17 mouse cellular contexts compared by ENCODE assay signal in the genomic region with DNA sequence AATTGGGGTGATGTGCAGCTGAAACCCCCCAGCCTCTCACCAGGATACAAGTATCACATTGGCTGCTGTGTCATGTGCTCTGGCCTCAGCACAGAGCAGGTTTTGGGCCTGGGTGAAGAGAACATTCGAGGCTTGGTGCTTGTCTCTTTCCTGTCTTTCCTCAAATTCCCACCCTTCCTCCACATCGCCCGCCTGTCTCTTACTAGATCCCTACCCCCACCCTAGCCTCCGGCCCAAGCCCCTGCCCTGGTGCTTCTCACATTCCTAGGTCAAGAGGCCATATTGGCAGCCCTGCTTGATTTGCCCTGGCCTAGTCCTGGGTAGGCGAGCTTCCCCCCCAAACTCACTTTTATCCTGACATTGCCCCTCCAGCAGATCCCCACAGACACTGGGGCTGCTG. TPM values are rescaled to one million over a fixed set of nuclear protein-coding genes. Genes with fewer than 3 reads are reported as not detected.
DNase-seq lines count a peak whose midpoint lies in the region; ATAC-seq and TF ChIP-seq lines count a peak whose summit lies in the region.
"Had no signal": no experiment of that assay in that cellular context is flagged by ENCODE, and none has a peak within 500 bp of the region (broad histone marks: within the 10 kb centered on the region; RNA-seq: fewer than 3 reads in every experiment).

No protein-coding gene starts in this region.

- H3K4me2 ChIP-seq in heart, postnatal 0 days (ENCODE audit: low read depth, low read length), result no peak overlapping the region
- no peak overlapping the region for H3K4me2 ChIP-seq in liver, embryonic 16.5 days (ENCODE audit: low read depth, low read length)
- H3K4me2 ChIP-seq: embryonic facial prominence, embryonic 15.5 days; forebrain, embryonic 13.5 days; midbrain, embryonic 12.5 days had no signal

- no peaks in the 10 kb centered on the region for H3K9me3 ChIP-seq in heart, postnatal 0 days (replicated peaks; ENCODE audit: control insufficient read depth, low read length)
- H3K9me3 ChIP-seq in liver, embryonic 16.5 days (replicated peaks; ENCODE audit: control insufficient read depth, low read length), result no peaks in the 10 kb centered on the region
- H3K9me3 ChIP-seq: embryonic facial prominence, embryonic 15.5 days; forebrain, embryonic 13.5 days; G1E; midbrain, embryonic 12.5 days had no signal

- H3K36me3 ChIP-seq in heart, postnatal 0 days (replicated peaks; ENCODE audit: control insufficient read depth, insufficient read depth, low read length), result no peaks in the 10 kb centered on the region
- no peaks in the 10 kb centered on the region for H3K36me3 ChIP-seq in spleen, adult 2 months (ENCODE audit: control insufficient read depth, insufficient read depth, low read length)
- H3K36me3 ChIP-seq in liver, embryonic 16.5 days (ENCODE audit: control insufficient read depth, insufficient read depth), result no peaks in the 10 kb centered on the region
- H3K36me3 ChIP-seq: embryonic facial prominence, embryonic 15.5 days; midbrain, embryonic 12.5 days had no signal

- no peak for DNase-seq in heart, postnatal 0 days (ENCODE audit: low spot score)
- DNase-seq in heart, postnatal 36 days, result no peak
- DNase-seq in spleen, adult 2 months (ENCODE audit: low read depth in 1 of 2, low spot score in 2 of 2), result no peak
- DNase-seq in spleen, adult 18-20 months, result no peak
- no peak for DNase-seq in lung, postnatal 36 days
- DNase-seq in layer of hippocampus, adult 9-10 months (ENCODE audit: low spot score), result no peak
- DNase-seq in adrenal gland, postnatal 14 days, result no peak
- DNase-seq: adrenal gland, postnatal 10 days; cerebellum, adult 8-10 months; heart, adult 18-20 months; heart, postnatal 14 days; kidney, adult 9 months had no signal

- intact Hi-C loops in heart, postnatal 36 days (cut with DNase I), result no loop called here

- ATAC-seq in heart, postnatal 0 days (ENCODE audit: insufficient read depth, low read depth), result no peak
- no peak for ATAC-seq in liver, embryonic 16.5 days (ENCODE audit: low read depth)
- ATAC-seq: forebrain, embryonic 13.5 days had no signal

- 0 out of 2 replicates have a peak, but pooled peaks cover 2% of the 10 kb centered on the region for H3K4me1 ChIP-seq in heart, postnatal 0 days (ENCODE audit: control insufficient read depth, insufficient read depth)
- peaks cover 80% of the 10 kb centered on the region for H3K4me1 ChIP-seq in spleen, adult 2 months (ENCODE audit: control insufficient read depth, insufficient read depth, insufficient read length)
- H3K4me1 ChIP-seq in liver, embryonic 16.5 days (ENCODE audit: control insufficient read depth, low read depth, low read length), result peaks cover under 1% of the 10 kb centered on the region
- H3K4me1 ChIP-seq: forebrain, embryonic 13.5 days had no signal

- no peak for TF ChIP-seq CTCF in heart, postnatal 0 days (IDR thresholded peaks at IDR 0.05; ENCODE audit: low read depth)
- no peak for TF ChIP-seq CTCF in spleen, adult 2 months (IDR thresholded peaks at IDR 0.05; ENCODE audit: extremely low read depth, insufficient read depth, insufficient read length, insufficient replicate concordance)

- H3K27me3 ChIP-seq in heart, postnatal 0 days (ENCODE audit: control insufficient read depth, insufficient read depth, low read length), result no peaks in the 10 kb centered on the region
- no peaks in the 10 kb centered on the region for H3K27me3 ChIP-seq in spleen, adult 2 months (ENCODE audit: control insufficient read depth, insufficient read depth, low read length)
- no peaks in the 10 kb centered on the region for H3K27me3 ChIP-seq in liver, embryonic 16.5 days (ENCODE audit: control insufficient read depth, insufficient read depth, low read depth, low read length)
- H3K27me3 ChIP-seq: embryonic facial prominence, embryonic 15.5 days; forebrain, embryonic 13.5 days; midbrain, embryonic 12.5 days had no signal

- 68% methylated on average over 5 of the region's 5 CpGs for WGBS in heart, postnatal 0 days
- 75% methylated on average over 5 of the region's 5 CpGs for WGBS in spleen, adult 2 months
- WGBS in liver, embryonic 16.5 days (ENCODE audit: insufficient replicate concordance), result 62% methylated on average over 5 of the region's 5 CpGs

- peak overlapping the region; percentile 9; the same call in 1 of the 2 replicates for H3K27ac ChIP-seq in heart, postnatal 0 days (ENCODE audit: low read depth)
- peak overlapping the region; percentile 99 for H3K27ac ChIP-seq in spleen, adult 2 months (ENCODE audit: insufficient read depth, low read length)
- H3K27ac ChIP-seq in liver, embryonic 16.5 days (ENCODE audit: low read length), result peak overlapping the region; percentile 4; the same call in 1 of the 2 replicates
- H3K27ac ChIP-seq: embryonic facial prominence, embryonic 15.5 days; forebrain, embryonic 13.5 days; midbrain, embryonic 12.5 days had no signal

- TF ChIP-seq POLR2A in spleen, adult 2 months (IDR thresholded peaks at IDR 0.05; ENCODE audit: low read depth, low read length), result no peak

- H3K9ac ChIP-seq in heart, postnatal 0 days (replicated peaks; ENCODE audit: low read depth, low read length), result no peak overlapping the region
- H3K9ac ChIP-seq in liver, embryonic 16.5 days (ENCODE audit: low read depth, low read length), result no peak overlapping the region
- H3K9ac ChIP-seq: embryonic facial prominence, embryonic 15.5 days; midbrain, embryonic 12.5 days had no signal

- no peak overlapping the region for H3K4me3 ChIP-seq in heart, postnatal 0 days (ENCODE audit: low read depth, low read length)
- no peak overlapping the region for H3K4me3 ChIP-seq in spleen, adult 2 months (ENCODE audit: extremely low read depth, insufficient read depth, insufficient read length)
- H3K4me3 ChIP-seq in liver, embryonic 16.5 days (ENCODE audit: low read depth, low read length), result no peak overlapping the region
- H3K4me3 ChIP-seq: embryonic facial prominence, embryonic 15.5 days; forebrain, embryonic 13.5 days; midbrain, embryonic 12.5 days had no signal

- no peak for TF ChIP-seq EP300 in heart, postnatal 0 days (IDR thresholded peaks at IDR 0.05; ENCODE audit: low read depth)

RNA-seq across cellular contexts. Expression of gene Sh3bgrl3, which starts 9.5 kb away (rescaled TPM):
- total RNA-seq in heart, postnatal 0 days (2014; rRNA removed; ENCODE audit: low replicate concordance), result 49.7 and 67.6 TPM in 2 replicates
- 140 and 150 TPM in 2 replicates for polyA plus RNA-seq in heart, postnatal 0 days (2015; fragmentation: Nextera tagmentation; extraction: Ambion mirVana)
- 10 to 100 TPM; 36.4 to 39.9 TPM for total RNA-seq in heart, postnatal 36 days (2021)
- polyA plus RNA-seq in spleen, adult 2 months (2012; rRNA removed), result 1,465 and 2,211 TPM in 2 replicates
- polyA plus RNA-seq in liver, embryonic 16.5 days (2015; fragmentation: Nextera tagmentation; extraction: Ambion mirVana), result 142 and 161 TPM in 2 replicates
- total RNA-seq in adrenal gland, postnatal 14 days (2021), result 79.0 and 117 TPM in 2 replicates

RNA-seq across cellular contexts. Expression of gene Ubxn11, which starts 16.7 kb away (rescaled TPM):
- not detected in 2 replicates for total RNA-seq in heart, postnatal 0 days (2014; rRNA removed; ENCODE audit: low replicate concordance)
- 0.97 and 1.2 TPM in 2 replicates for polyA plus RNA-seq in heart, postnatal 0 days (2015; fragmentation: Nextera tagmentation; extraction: Ambion mirVana)
- total RNA-seq in heart, postnatal 36 days (2021), result 1 to 10 TPM; 1.6 to 1.9 TPM
- 33.7 and 43.0 TPM in 2 replicates for polyA plus RNA-seq in spleen, adult 2 months (2012; rRNA removed)
- 1.3 TPM in 2 replicates for polyA plus RNA-seq in liver, embryonic 16.5 days (2015; fragmentation: Nextera tagmentation; extraction: Ambion mirVana)
- 6.2 and 8.4 TPM in 2 replicates for total RNA-seq in adrenal gland, postnatal 14 days (2021)

RNA-seq across cellular contexts. Expression of gene Cd52, which starts 24.2 kb away (rescaled TPM):
- 10.5 TPM in 1 of 2 replicates, not detected in the other for total RNA-seq in heart, postnatal 0 days (2014; rRNA removed; ENCODE audit: low replicate concordance)
- polyA plus RNA-seq in heart, postnatal 0 days (2015; fragmentation: Nextera tagmentation; extraction: Ambion mirVana), result 9.3 and 10.5 TPM in 2 replicates
- total RNA-seq in heart, postnatal 36 days (2021), result 1 to 10 TPM; 3.1 to 4.6 TPM
- polyA plus RNA-seq in spleen, adult 2 months (2012; rRNA removed), result 400 and 461 TPM in 2 replicates
- 56.1 and 56.8 TPM in 2 replicates for polyA plus RNA-seq in liver, embryonic 16.5 days (2015; fragmentation: Nextera tagmentation; extraction: Ambion mirVana)
- 9.3 and 78.8 TPM in 2 replicates for total RNA-seq in adrenal gland, postnatal 14 days (2021)

RNA-seq across cellular contexts. Expression of gene Crybg2, which starts 58.4 kb away (rescaled TPM):
- total RNA-seq in heart, postnatal 0 days (2014; rRNA removed; ENCODE audit: low replicate concordance), result 0.08 and 6.6 TPM in 2 replicates
- 0.11 TPM in 1 of 2 replicates, not detected in the other for polyA plus RNA-seq in heart, postnatal 0 days (2015; fragmentation: Nextera tagmentation; extraction: Ambion mirVana)
- not detected for total RNA-seq in heart, postnatal 36 days (2021)
- 4.3 and 5.3 TPM in 2 replicates for polyA plus RNA-seq in spleen, adult 2 months (2012; rRNA removed)
- polyA plus RNA-seq in liver, embryonic 16.5 days (2015; fragmentation: Nextera tagmentation; extraction: Ambion mirVana), result 0.61 and 0.68 TPM in 2 replicates
- total RNA-seq in adrenal gland, postnatal 14 days (2021), result not detected in 2 replicates

Comparison
In these comparisons a context has a peak if more than half of its experiments do, and no peak if none do; other contexts are left out.
1. H3K27ac ChIP-seq: peak in every context shown above with its lines; median percentile 99 in spleen, adult 2 months; 9 in heart, postnatal 0 days; 4 in liver, embryonic 16.5 days.